Mouse (Mus musculus) stomach, postnatal 0 days (tissue): ENCODE data around the gene Dpm2.

ENCODE experiments used
- CTCF ChIP-seq: IDR thresholded peaks from 2 replicates; pipeline ENCODE4 v1.5.1; 2016; ENCODE audit warnings: antibody characterized with exemption, low read depth, mild to moderate bottlenecking, moderate library complexity
- EP300 ChIP-seq: optimal IDR thresholded peaks from 2 replicates; pipeline ENCODE3; 2016; ENCODE audit warnings: antibody characterized with exemption

- TF ChIP-seq CTCF (no peak), EP300 (no peak)
Observed at GRCm38 (mm10) chr2:32621517-32621859, 50.8 kb downstream of the Dpm2 start, which contains the start of gene Ak1.
